Mouse (Mus musculus): ENCODE measurements at regions not wholly inside any gene's neighbourhood (a gene's known extent, or its start where the extent isn't known, plus 50 kb on each side); places are given as distances from the start of the nearest gene placed in this dataset.

DNA sequence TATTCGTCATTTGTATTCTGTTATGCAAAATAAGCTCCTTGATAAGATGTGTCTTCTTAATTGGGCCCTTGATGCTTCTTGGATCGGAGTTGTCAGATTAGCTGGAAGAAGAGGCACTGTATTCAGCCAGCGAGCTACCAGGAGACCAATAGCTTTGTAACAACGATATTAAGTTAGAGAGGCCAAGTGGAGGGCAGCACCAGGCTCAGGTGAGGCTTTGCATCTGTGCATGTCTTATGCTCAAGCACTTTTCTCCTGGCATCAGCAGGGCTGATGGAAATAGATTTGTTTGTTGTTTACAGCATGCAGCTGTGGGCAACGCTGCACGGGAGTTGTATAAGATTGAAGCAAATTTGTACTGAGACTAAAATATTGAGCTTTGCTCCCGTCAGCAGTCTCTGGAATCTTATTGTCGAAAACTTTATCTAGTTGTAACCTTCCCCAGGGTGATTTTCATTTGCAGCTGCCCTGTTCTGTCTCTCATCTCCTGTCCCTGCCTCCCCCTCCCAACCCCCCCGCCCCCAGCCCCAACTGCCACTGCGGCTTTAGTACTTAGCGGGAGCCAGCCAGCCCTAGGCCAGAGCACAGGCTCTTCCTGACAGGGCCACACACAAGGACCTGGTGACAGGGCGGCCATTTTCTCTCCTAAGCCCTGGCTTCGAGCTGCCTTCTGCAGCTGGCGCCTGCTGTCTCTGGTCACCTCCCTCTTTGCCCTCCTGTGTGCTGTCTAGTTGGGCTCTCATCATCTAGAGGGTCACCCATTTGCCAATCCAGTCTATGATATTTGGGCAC is 247.3 kb downstream of the Tshz3 start:
- no peak for DNase-seq

GRCm38 (mm10) chr7:36949511-36949910 is 251.6 kb downstream of the Tshz3 start:
- peak; percentile 55 for DNase-seq

DNA sequence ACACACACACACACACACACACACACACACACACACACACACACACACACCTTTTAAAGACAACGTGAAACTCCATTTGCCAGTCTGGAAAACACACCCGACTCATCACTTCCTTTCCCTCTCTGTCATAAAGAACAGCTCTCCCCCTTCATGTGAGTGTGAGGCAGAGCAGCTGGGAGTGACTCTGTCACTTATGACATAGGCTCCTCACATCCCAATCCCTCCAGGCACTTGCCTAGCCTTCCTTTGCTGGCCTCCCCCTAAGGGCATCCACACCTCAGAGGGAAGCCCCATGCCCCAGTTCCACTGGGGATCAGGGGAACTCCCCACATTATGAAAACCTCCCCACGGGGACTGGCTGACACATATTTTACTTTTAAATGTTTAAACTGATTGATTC is 257.5 kb downstream of the Tshz3 start:
- DNase-seq: no peak

- peak; percentile 93 for DNase-seq
These were observed 260.3 kb downstream of the Tshz3 start for GRCm38 (mm10) chr7:36958255-36958654.

DNA sequence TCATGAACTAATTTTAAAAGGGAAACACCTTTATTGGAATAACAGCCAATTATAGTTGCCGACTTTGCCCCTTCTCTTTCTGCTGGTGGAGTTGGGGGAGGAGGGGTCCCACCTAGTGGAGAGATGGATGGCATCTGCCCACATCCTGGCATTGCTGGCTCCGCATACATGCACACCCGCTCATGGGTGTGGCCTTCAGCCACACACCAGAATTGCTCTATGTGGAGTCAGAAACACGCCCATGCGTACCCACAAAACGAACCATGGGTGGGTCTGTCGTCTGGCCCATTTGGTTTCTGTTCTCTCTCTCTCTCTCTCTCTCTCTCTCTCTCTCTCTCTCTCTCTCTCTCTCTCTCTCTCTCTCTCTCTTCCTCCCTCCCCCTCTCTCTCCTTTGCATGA is 273.9 kb downstream of the Tshz3 start:
- DNase-seq: no peak

DNA sequence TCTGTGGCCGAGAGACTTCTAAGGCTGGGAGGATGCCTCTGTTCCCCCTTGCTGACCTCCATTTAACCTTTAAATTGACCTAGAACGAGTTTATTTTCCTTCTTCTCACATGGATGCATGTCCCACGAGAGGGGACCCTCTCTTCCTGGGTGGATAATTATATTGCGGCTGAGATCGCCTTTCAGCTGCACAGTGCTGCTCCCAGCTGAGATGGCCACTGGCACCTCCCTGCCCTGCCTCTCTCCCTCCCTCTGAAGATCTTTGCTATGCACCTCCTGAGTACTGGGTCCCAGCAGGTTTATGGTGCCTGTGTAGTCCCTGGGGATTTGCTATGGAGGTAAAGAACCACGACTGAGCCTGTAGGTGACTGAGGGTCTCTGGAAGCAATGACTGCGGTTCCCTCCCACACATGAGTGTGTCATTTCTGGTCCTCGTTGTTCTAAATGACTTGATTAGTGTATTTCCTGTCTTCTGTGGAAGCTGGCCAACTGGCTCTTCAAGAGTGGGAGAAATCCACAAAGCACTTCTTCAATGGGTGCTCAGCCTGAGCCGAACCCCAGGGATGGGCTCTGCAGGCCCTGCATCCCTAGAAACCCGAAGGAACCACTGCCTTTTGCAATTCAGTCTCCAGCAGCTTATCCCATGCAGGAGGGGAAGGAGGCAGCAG is 275.9 kb downstream of the Tshz3 start:
- DNase-seq: peak; percentile 88

DNA sequence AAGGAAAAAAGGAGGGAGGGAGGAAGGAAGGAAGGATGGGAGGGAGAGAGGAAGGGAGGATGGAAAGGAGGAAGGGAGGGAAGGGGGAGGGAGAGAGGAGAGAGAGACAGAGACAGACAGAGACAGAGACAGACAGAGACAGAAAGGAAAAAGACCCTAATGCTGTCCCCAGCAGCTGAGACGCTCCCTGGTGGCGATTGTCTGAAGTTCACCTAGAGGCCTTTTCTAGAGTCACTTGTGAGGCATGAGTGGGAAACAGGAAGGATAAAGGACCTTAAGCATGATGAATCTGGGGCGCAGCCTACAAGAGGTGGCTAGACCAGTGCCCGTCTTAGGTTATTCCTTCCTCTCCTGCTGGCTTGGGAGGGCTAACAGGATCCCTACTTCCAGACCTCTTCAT is 276.7 kb downstream of the Tshz3 start:
- DNase-seq: no peak

DNA sequence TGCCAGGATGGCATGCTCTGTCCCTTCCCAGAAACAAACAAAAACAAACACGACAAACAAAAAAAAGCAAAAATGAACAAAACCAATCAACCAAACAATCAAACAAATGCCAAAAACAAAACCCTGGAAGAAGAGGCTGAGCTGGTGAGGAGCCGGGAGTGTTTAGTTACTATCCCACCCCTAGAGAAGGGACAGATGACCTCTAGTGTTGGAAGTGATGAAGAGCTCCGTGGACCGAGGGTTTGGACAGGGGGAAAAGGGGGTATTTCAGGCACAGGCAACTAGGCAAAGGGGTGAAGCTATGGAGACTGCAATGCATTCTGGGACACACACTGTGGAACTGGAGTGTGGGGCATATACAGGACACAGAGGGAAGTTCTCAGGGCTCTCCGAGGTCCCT is 277.6 kb downstream of the Tshz3 start:
- DNase-seq: no peak

GRCm38 (mm10) chr7:36977819-36978218 is 279.9 kb downstream of the Tshz3 start:
- no peak for DNase-seq

DNA sequence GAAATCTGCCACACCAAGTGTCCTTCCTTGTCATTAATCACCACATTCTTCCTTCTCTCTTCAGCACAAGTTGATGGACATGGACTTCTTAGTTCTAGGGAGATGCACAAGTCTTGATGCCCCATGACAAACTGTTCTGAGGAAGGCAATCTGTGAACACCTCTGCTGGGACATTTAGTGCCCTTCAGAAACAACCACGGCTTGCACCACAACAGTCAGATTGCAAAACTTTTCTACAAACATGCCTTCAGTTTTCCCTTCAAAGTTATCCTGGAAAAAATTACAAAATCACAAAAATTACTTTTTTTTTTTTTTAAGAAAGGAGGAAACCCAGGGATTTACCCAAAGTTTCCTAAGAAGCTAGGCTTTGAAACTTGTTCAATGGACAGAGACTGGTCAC is 291.5 kb downstream of the Tshz3 start:
- DNase-seq: peak; percentile 55

DNA sequence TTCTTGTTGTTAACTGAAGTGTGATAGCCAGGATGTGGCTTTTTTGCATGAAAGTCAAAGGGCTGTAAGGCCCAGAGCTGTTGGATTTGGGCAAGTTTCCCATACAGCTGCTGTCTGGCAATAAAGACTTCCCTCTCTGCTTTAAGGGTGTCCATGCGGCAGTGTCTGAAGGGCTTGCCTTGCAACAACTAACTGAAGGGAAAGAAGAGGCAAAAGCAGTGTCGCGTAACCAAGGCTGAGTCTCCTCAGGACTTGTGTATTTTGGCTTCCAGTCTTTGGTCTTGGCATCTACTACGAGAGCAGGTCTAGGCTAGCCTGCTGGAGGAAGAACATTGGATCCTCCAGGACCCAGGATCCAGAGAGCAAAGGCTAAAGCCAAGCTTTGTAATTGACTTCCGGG is 306.7 kb downstream of the Tshz3 start:
- peak; percentile 96 for DNase-seq

DNA sequence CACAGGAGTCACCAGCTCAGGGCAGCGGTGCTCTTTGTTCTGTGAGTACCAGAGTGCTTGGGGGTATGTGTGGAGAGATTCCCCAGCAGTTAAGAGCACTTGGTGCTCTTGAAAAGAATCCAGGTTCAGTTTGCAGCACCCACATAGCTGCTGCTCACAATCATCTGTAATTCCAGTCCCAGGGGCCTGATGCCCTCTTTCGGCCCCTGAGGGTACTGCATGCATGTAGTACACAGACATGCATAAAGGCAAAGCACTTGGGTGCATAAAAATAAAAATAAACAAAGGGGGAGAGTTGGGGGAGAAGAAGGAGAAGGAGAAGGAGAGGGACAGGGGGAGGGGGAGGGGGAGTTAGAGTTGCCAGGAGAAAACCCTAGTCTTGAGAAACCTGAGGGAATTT is 307.8 kb downstream of the Tshz3 start:
- peak; percentile 73 for DNase-seq

DNA sequence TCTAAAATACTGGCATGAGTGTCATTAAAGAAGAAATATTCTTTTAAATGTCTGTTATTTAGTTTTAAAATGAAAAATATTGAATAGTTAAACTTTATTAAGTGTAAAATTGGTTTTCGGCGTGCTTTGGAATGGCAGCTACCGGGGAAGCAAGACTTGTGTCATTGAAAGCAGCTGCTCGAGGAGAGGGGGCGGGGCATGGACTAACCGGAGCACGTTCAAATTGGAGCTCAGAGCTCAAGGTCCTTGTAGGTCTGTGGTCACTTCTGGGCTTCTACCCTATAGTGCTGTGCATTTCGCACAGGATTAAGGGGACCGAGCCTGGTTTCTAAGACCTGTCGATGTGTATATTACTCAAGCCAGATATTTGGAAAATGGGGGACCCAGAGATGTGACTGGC is 309.0 kb downstream of the Tshz3 start:
- peak; percentile 94 for DNase-seq

DNA sequence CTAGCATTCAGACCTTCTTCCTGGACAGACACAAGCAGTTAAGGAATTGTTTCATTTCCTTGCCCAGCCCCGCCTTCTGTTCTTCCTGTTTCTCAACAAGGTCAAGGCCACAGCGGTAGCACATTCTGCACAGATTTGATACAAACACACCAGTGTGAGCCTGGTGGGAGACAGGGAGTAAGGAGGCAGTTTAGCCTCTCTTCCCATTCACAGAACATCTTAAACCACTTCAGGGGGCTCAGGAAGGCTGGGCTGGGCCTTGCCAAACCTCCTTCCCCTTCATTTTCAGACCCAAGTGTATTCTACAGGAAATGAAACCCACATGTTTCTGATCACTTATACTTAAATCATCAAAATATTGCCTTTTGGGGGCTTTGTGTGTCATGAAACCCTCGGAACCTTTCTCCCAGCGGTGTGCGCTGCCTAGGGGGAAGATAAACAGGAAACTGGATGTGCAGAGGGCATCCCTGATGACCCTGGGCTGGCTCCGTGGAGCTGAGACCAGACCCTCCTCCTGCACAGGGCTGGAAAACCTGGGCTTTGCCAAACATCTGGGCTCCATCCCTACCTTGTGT is 313.3 kb downstream of the Tshz3 start:
- DNase-seq: peak; percentile 94

DNA sequence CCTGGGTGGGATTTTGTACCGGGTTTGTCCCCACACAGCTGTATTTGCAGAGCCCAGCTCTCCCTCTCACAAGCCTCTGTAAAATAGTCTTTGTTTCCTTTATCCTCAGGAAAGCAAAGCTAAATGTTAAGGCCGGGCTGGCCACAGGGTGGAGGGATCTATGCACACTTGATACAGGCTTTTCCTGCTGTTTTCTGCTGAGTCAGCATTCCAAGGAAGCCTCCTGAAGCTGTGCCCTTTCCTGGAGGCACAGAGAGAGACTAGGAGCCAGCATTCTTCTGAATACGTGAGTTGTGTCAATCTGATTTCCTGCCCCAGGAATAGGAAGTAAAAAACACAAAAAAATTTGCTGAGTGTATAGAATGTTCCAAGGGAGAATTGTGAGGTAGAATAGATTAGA is 322.2 kb downstream of the Tshz3 start:
- DNase-seq: peak; percentile 55

GRCm38 (mm10) chr7:37024501-37025025 is 326.6 kb downstream of the Tshz3 start:
- peak; percentile 55 for DNase-seq

DNA sequence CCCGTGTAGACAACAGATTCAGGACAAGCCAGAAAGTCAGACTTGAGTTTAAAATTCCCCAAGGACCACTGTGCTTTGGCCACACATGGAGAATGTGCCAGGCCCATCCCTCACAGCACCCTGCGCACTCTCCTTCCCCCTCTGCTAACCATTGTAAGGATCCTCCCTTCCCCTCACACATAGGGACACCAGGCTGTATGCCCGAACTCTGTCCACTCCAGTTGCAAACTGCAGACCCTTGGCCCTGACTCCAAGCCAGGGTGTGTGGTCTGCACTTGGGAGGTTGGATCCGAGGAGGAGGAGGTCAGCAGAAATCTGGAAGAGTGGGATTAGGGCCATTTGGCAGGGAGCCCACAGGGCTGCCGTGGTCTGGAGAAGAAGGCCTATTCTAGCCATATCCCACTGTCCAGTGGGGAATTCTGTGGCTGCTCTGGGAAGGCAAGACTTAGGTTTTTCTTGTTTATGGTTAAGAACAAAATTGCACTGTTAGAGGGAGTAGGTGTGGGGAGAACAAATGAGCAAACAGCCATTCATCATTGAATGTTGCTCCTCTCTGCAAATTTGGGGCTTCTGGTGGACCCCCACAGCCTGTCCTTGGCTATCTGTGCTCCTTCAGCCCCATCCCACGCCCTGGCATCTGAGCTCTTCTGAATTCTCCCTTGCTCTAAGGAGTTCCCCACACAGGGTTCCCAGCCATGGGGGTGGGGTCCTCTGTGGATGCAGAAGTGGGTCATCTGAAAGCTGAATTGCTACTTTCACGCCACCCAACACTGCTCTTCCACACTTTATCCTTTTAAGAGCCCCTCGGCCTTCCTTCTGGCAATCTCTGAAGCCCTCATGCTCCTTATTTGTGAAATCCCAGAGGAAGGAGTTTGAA is 366.9 kb downstream of the Tshz3 start:
- peak; percentile 82 for DNase-seq

GRCm38 (mm10) chr7:37077698-37078097 is 379.8 kb downstream of the Tshz3 start:
- DNase-seq: peak; percentile 74

DNA sequence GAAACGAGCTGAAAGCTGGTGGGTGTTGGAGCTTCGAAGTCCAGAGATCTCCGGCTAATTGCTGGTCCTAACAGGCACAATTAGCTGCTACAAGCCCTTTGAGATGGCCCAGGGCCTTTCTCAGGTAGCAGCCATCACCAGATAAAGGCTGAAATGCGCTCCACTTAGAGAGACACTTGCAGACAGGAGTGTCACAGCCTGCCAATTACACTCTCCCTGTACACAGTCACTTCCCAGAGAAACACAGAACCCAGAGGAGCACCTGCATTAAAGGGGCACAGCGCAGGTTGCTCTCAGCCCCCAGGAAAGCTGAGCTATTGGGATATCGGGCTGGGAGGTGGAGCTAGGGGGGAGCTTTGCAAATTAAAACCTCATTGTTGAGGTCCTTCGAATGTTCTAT is 380.2 kb downstream of the Tshz3 start:
- peak; percentile 64 for DNase-seq

- no peak for DNase-seq
These were observed 391.8 kb downstream of the Tshz3 start for GRCm38 (mm10) chr7:37089726-37090125.

- DNase-seq: no peak
These were observed 394.7 kb downstream of the Tshz3 start for GRCm38 (mm10) chr7:37092572-37092971.

DNA sequence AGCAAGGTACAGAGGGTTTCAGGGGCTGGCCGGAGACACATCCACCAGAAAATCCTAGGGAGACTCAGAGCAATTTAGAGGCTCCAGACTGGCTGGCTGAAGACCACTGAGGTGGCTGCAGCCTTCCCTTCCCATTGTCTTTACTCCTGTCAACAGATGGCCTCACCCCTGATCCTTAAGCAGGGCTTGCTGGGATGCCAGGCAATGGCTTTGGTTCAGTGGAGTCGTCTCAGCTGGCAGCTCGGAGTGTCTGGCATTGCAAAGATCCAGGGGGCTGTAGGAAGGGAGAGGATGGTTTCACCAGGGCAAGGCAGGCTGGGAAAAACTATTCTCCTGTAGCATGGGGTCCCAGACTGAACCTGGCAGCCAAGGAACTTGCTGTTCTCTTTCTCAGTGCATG is 395.8 kb downstream of the Tshz3 start:
- no peak for DNase-seq

- DNase-seq: no peak
These were observed 397.9 kb downstream of the Tshz3 start for GRCm38 (mm10) chr7:37095839-37096238.
